Mouse (Mus musculus) neural tube, embryonic 14.5 days (tissue): ENCODE results near the gene Mfsd2a. TPM values are rescaled to one million over a fixed set of nuclear protein-coding genes. Genes with fewer than 3 reads are reported as not detected.

Source experiments
- ATAC-seq: fragments of 200-750 bp; cut with Nextera tagmentation; 2 replicates; pipeline ENCODE4 v1.8.0; 2017; ENCODE audit warnings: low read depth, mild to moderate bottlenecking, moderate TSS enrichment, moderate library complexity
- H3K27ac ChIP-seq: fragments of 300-500 bp; sonication (generic); 2 replicates; pipeline ENCODE4 v1.5.1; 2014; ENCODE audit warnings: low read depth, mild to moderate bottlenecking, control low read depth, low read length, moderate library complexity, mixed read lengths
- H3K27me3 ChIP-seq: fragments of 300-500 bp; sonication (generic); 2 replicates; pipeline ENCODE4 v1.6.1; 2014; ENCODE audit warnings: low read length; ENCODE audit not compliant: control insufficient read depth, insufficient read depth
- H3K36me3 ChIP-seq: fragments of 300-500 bp; sonication (generic); 2 replicates; pipeline ENCODE4 v1.6.1; 2014; ENCODE audit warnings: low read length, mixed read lengths; ENCODE audit not compliant: control insufficient read depth, insufficient read depth
- H3K4me1 ChIP-seq: fragments of 300-500 bp; sonication (generic); 2 replicates; pipeline ENCODE4 v1.6.1; 2014; ENCODE audit warnings: low read length; ENCODE audit not compliant: control insufficient read depth, insufficient read depth
- H3K4me2 ChIP-seq: fragments of 300-500 bp; sonication (generic); 2 replicates; pipeline ENCODE4 v1.6.1; 2014; ENCODE audit warnings: mild to moderate bottlenecking, low read depth, low read length, control low read depth
- H3K4me3 ChIP-seq: fragments of 300-500 bp; sonication (generic); 2 replicates; pipeline ENCODE4 v1.5.1; 2014; ENCODE audit warnings: low read depth, low read length, control low read depth, mixed read lengths
- H3K9ac ChIP-seq: fragments of 300-500 bp; sonication (generic); replicated peaks from 2 replicates; pipeline ENCODE4 v1.6.1; 2014; ENCODE audit warnings: low read depth, mild to moderate bottlenecking, control low read depth, low read length, mixed read lengths
- H3K9me3 ChIP-seq: fragments of 300-500 bp; sonication (generic); 2 replicates; pipeline ENCODE4 v1.6.1; 2016; ENCODE audit warnings: low read length; ENCODE audit not compliant: control insufficient read depth
- WGBS: fragments of 180-500 bp; shearing (Covaris S2); extraction: QIAGEN DNeasy Blood & Tissue Kit; methylation state at CpG from one replicate; pipeline ENCODE4 v1.1.7; 2014; 5-methylcytosine and 5-hydroxymethylcytosine counted together
- polyA plus RNA-seq: library from polyadenylated mRNA; unstranded; fragments of >200 nt; fragmentation: Nextera tagmentation; extraction: Ambion mirVana; gene quantifications from 2 replicates; pipeline ENCODE4 v1.2.1, GENCODE M21; 2014

Mfsd2a gene
- polyA plus RNA-seq, 1 experiment from 2014 or later, result 25.5 TPM

DNA sequence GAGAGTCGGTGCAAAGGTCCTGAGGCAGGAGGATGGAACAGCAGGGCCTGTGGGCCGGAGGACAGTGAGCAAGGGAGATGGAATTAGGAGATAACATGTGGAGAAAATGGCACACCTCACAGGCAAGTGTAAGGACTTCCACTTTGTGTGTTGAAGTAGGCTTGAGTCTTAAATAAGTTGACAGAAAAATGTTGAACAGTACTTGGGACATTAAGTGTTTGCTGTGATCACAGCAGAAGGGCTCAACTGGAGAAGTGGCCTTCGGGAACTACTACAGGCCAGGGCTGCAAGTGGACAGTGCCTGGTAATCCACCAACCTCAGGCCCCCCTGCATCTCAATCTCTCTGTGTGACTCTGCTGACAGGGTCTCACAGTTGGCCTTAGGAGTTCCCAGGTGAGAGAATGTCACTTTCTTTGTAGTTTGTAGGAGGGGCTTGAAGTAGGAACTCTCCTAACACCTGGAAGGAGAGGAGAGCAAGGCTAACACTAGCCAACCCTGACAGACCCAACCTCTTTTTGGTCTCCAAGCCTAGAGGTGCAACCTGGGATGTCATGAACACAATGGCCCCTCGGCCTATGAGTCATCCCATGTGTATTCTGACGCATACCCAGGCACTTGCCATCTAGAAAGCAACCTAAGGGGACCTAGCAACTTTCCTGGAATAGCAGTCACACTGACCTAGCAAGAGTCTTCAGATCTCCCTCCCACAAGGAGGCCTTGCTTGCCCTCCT lies 6.1 kb downstream of the Mfsd2a start:
- Histone ChIP-seq H3K27ac (peak overlapping the region; percentile 82), H3K4me3 (peak overlapping the region; percentile 24; the same call in 1 of the 2 replicates), H3K36me3 (0 out of 2 replicates have a peak, but pooled peaks cover 4% of the 10 kb centered on the region), H3K4me1 (peaks cover 14% of the 10 kb centered on the region; the same call in 1 of the 2 replicates), H3K27me3 (no peaks in the 10 kb centered on the region), H3K9ac (peak overlapping the region; percentile 29), H3K9me3 (no peaks in the 10 kb centered on the region), H3K4me2 (peak overlapping the region; percentile 48)
- 67% methylated on average over 5 of the region's 5 CpGs for WGBS
- ATAC-seq, result peak; percentile 34

DNA sequence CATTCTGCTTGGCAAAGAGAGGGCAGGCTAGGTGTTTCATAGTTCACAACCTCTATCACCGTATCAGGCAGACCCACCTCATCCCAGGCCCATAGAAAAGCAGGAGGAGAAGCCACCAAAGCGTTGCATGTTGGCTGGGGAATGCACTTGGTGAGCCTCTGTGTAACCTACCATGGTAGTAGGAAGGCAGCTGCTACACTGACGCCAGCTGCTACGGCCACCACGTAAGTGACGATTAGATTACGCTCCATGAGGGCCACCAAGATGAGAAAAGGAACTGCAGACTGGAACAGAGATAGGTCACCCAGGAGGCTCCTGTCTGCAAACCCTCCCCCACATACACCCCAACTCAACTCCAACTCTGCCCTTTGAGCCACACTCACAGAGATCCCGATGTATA lies 11.9 kb downstream of the Mfsd2a start:
- H3K9ac ChIP-seq, result no peak overlapping the region
- H3K27me3 ChIP-seq, result no peaks in the 10 kb centered on the region
- H3K4me3 ChIP-seq, result no peak overlapping the region
- H3K4me1 ChIP-seq, result no peaks in the 10 kb centered on the region
- H3K27ac ChIP-seq, result no peak overlapping the region
- WGBS, result 97% methylated on average over 8 of the region's 8 CpGs
- ATAC-seq, result no peak
- no peaks in the 10 kb centered on the region for H3K9me3 ChIP-seq
- H3K4me2 ChIP-seq, result no peak overlapping the region
- 0 out of 2 replicates have a peak, but pooled peaks cover 4% of the 10 kb centered on the region for H3K36me3 ChIP-seq

DNA sequence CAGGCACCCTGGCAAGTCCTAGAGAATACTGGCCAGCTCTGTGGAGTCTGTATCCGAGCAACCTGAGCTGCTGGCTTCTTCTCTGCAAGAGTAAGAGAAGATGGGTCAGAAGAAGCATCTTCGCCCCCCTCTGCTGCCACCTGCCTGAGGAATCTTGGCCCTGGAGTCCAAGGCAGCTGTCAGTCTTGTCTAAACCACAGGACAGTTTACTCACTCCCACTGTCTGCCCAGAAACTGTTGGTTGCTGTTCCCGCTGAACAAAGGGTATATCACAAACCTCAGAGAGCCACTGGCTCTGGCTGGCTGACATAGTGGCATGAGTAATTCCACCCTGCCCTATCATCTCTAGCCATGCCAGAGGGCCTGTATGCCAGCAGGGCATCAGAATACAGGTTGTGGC lies 13.8 kb downstream of the Mfsd2a start:
- no peaks in the 10 kb centered on the region for H3K9me3 ChIP-seq
- H3K27me3 ChIP-seq, result no peaks in the 10 kb centered on the region
- no peaks in the 10 kb centered on the region for H3K4me1 ChIP-seq
- H3K36me3 ChIP-seq, result 0 out of 2 replicates have a peak, but pooled peaks cover 4% of the 10 kb centered on the region
- no peak overlapping the region for H3K4me3 ChIP-seq
- no peak overlapping the region for H3K4me2 ChIP-seq
- WGBS, result 91% methylated on average over 3 of the region's 3 CpGs
- no peak overlapping the region for H3K27ac ChIP-seq
- H3K9ac ChIP-seq, result no peak overlapping the region
- no peak for ATAC-seq

DNA sequence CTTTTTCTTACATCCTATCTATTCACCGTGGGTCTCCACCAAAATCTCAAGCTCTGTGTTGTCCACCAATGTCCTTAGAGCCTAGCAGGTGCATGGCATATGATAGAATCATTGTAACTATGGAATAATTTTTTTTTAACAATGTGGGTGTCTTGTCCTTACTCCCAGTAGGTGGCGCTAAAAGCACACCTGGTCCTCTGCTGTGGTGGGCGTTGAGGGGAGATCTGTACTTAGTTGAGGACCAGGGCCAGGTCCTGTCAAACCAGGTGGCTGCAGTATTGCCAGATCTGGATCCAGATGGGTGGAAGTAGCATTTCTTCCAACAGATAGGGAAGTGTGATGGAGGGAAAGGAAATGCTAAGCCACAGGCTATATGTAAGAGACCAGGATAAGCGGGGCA lies 16.6 kb downstream of the Mfsd2a start:
- no peaks in the 10 kb centered on the region for H3K9me3 ChIP-seq
- H3K27ac ChIP-seq, result no peak overlapping the region
- H3K9ac ChIP-seq, result no peak overlapping the region
- no peaks in the 10 kb centered on the region for H3K4me1 ChIP-seq
- H3K4me3 ChIP-seq, result no peak overlapping the region
- no peaks in the 10 kb centered on the region for H3K27me3 ChIP-seq
- H3K4me2 ChIP-seq, result no peak overlapping the region
- H3K36me3 ChIP-seq, result no peaks in the 10 kb centered on the region
- WGBS, result 29% methylated on average over 4 of the region's 4 CpGs
- ATAC-seq, result no peak

DNA sequence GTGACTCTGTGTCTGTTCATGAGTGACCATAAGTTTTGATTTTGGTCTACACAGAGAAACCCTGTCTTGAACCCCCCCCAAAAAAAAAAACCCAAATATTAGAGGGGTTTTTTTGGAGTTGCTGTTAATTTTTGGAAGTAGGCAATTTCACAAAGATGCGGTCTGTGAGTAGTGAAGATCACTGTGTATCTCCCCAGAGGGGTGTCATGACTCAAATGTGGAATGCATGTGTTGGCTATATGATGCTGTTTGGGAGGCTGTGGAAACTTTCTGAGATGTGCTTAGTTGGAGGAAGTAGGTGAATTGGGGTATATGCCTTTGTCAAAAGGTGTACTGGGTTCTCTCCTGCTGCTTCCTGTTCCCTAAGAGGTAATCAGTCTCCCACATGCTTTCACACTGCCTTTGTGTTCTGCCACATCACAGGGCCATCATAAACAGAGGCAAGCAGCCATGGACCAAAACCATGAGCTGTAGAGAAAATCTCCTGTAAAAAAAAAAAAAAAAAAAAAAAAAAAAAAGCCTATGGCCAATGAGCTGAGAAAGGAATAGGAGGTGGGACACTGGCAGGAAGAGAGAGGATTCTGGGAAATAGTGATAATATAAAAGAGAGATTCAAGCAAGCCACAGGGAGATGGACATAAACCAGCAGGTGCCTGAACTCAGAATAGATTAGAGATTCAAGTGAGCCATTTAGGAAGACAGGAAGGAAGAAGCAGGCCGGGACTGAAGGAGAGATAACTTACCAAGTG lies 21.8 kb downstream of the Mfsd2a start:
- no peaks in the 10 kb centered on the region for H3K36me3 ChIP-seq
- H3K4me3 ChIP-seq, result no peak overlapping the region
- no peaks in the 10 kb centered on the region for H3K4me1 ChIP-seq
- no peak overlapping the region for H3K9ac ChIP-seq
- H3K27me3 ChIP-seq, result no peaks in the 10 kb centered on the region
- no peaks in the 10 kb centered on the region for H3K9me3 ChIP-seq
- ATAC-seq, result no peak
- H3K27ac ChIP-seq, result no peak overlapping the region
- no peak overlapping the region for H3K4me2 ChIP-seq
- WGBS, result 75% methylated on average over 2 of the region's 2 CpGs

DNA sequence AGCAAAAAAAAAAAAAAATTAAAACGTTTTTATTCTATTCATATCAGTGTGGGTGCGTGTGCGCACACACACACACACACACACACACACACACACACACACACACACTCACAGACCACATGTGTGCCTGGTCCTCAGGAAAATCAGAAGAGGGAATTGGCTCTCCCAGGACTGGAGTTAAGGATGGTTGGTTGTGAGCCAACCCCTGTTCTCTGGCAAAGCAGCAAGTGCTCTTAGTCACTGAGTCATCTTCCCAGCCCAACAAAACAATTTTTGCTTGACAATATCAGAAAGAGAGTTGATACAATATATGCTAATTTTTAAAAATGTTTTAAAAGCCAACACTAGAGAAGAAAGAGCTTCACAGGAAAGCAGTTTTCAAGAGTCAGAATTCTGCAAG lies 23.5 kb downstream of the Mfsd2a start:
- H3K4me1 ChIP-seq, result no peaks in the 10 kb centered on the region
- no peaks in the 10 kb centered on the region for H3K36me3 ChIP-seq
- no peak for ATAC-seq
- 79% methylated on average over 3 of the region's 3 CpGs for WGBS
- no peaks in the 10 kb centered on the region for H3K9me3 ChIP-seq
- H3K4me2 ChIP-seq, result no peak overlapping the region
- H3K9ac ChIP-seq, result no peak overlapping the region
- no peak overlapping the region for H3K27ac ChIP-seq
- H3K4me3 ChIP-seq, result no peak overlapping the region
- no peaks in the 10 kb centered on the region for H3K27me3 ChIP-seq

DNA sequence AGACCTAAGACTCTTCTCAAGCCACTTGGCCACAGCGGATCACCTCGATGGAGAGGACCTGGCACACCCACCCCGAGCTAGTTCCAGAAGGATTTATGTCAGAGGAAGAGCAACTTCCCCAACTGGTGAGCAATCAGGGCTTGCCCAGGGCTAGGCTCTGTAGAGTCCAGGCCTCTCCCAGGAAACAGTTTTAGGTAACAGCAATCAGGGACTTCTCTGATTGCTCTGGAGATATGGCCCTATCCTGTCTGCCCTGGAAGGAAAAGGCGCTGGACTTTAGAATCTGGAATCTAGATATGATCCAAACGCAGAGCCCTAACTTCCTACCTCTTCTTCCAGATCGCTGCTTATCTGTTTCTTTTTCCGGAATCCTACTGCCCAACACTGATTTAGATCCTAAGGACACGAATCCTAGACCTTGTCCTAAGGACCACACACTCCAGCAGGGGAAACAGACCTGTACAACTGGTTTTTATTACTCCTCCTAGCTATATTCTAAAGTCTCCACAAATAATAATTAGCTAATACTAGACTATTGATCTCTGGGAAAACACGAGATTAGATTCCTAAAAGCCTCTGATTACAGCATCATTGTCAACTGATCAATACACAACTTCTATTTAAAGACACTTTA lies 25.4 kb downstream of the Mfsd2a start:
- Histone ChIP-seq H3K4me2 (no peak overlapping the region), H3K27me3 (no peaks in the 10 kb centered on the region), H3K9ac (no peak overlapping the region), H3K4me3 (no peak overlapping the region), H3K36me3 (no peaks in the 10 kb centered on the region), H3K9me3 (no peaks in the 10 kb centered on the region), H3K4me1 (no peaks in the 10 kb centered on the region), H3K27ac (no peak overlapping the region)
- 88% methylated on average over 9 of the region's 9 CpGs for WGBS
- ATAC-seq, result no peak

DNA sequence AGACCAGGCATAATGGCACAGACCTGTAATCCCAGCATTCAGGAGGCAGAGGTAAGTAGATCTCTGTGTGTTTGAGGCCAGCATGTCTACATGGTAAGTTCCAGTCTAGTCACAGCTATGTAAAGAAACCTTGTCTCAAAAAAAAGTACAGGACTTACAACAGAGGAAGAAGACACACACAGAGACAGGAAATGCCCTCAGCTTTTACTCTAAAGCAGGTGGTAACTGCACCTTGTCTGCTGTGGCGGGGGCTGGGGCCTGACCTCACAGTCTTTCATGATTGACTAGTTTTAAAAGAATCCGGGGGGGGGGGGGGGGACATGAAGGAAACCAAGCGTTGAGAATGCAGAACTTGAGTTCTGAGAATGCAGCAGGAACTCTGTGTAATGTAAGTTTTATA lies 27.1 kb downstream of the Mfsd2a start:
- Histone ChIP-seq H3K9me3 (no peaks in the 10 kb centered on the region), H3K4me2 (no peak overlapping the region), H3K27me3 (no peaks in the 10 kb centered on the region), H3K36me3 (no peaks in the 10 kb centered on the region), H3K4me3 (no peak overlapping the region), H3K9ac (no peak overlapping the region), H3K4me1 (no peaks in the 10 kb centered on the region), H3K27ac (no peak overlapping the region)
- WGBS, result 79% methylated on average over 3 of the region's 3 CpGs
- ATAC-seq, result no peak

DNA sequence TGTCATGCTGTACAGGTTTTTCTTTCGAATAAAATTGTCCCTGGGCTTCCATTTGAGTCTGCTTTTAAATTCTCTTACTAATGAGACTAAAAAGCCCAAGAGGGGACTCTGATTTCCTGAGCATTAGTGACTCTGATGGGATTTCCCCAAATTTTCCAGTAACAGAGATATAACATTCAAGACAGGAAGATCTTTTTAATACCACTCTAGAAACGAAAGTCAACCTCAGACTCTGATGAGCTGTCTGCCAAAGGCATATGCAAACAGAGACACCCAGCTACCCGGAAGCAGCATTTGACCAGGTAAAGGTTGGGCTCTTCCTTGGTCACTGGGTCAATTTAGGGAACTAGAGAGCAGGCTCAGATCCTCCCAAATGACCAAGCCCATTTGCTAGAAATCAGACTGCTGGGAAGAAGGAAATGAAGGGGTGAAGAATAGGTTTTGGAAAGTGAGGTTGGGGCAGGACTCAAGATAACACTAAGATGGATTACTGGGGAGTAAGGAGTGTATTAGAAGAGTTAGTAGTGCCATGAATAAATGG lies 27.9 kb downstream of the Mfsd2a start:
- Histone ChIP-seq H3K27me3 (no peaks in the 10 kb centered on the region), H3K9me3 (no peaks in the 10 kb centered on the region), H3K4me3 (no peak overlapping the region), H3K36me3 (no peaks in the 10 kb centered on the region), H3K4me2 (no peak overlapping the region), H3K9ac (no peak overlapping the region), H3K27ac (no peak overlapping the region), H3K4me1 (no peaks in the 10 kb centered on the region)
- no peak for ATAC-seq
- WGBS, result 79% methylated on average over 3 of the region's 3 CpGs
